Mouse (Mus musculus): ENCODE measurements around the gene Foxd3.
A peak's percentile ranks its signal among the peaks of the same experiment; 100 is the strongest.

Foxd3 gene

DNA sequence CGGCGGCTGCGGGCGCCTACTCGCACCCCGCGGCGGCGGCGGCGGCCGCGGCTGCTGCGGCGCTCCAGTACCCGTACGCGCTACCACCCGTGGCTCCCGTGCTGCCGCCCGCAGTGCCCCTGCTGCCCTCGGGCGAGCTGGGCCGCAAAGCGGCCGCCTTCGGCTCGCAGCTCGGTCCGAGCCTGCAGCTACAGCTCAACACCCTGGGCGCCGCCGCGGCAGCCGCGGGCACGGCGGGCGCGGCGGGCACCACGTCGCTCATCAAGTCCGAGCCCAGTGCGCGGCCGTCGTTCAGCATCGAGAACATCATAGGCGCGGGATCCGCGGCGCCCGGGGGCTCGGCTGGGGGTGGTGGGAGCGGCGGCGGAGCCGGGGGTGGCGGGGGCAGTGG, 1.3 kb downstream of the Foxd3 start:
- DNase-seq (ENCODE audit: low spot score in 2 of 2), result no peak

DNA sequence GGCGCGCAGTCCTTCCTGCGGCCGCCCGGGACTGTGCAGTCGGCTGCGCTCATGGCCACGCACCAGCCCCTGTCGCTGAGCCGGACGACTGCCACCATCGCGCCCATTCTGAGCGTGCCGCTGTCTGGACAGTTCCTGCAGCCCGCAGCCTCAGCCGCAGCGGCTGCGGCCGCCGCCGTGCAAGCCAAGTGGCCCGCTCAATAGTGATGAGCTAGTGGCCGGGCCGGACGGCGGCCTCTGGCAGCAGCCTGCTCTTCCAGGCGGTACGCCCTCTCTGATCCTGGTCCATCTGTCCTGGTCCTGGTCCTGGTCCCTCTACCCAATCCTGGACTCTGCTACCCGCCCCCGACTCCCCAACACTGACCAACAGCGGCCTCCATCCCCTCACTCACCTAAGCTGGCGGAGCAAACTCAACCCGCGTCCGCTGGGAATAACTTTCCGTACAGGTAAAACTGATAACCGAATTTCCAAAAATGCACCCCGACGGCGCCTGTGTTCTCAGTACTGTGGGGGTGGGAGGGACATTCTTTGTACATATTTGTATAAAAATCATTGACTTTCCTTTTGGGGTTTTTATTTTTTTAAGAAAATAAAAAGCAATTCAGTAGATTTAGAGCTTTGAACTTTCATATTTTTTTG, 1.9 kb downstream of the Foxd3 start:
- no peak for DNase-seq (ENCODE audit: low spot score in 2 of 2)

DNA sequence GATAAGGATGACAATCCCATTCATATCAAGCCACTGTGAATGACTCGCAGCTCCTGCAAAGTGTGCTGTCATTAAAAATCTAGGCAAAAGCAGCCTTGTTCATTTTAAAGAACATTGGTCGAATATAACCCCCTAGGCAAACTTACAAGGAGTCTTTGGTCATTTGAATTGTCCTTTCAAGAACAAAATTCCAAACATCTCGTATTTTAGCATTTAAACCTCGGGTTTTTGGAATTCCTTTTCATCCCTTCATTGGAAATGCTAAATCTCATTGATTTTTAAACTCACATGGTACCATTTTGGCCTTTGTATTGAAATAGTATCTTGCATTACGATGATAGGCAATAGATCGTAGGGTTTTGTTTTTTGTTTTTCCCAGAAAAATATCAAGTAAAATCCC, 2.8 kb downstream of the Foxd3 start:
- no peak for DNase-seq (ENCODE audit: low spot score in 2 of 2)

DNA sequence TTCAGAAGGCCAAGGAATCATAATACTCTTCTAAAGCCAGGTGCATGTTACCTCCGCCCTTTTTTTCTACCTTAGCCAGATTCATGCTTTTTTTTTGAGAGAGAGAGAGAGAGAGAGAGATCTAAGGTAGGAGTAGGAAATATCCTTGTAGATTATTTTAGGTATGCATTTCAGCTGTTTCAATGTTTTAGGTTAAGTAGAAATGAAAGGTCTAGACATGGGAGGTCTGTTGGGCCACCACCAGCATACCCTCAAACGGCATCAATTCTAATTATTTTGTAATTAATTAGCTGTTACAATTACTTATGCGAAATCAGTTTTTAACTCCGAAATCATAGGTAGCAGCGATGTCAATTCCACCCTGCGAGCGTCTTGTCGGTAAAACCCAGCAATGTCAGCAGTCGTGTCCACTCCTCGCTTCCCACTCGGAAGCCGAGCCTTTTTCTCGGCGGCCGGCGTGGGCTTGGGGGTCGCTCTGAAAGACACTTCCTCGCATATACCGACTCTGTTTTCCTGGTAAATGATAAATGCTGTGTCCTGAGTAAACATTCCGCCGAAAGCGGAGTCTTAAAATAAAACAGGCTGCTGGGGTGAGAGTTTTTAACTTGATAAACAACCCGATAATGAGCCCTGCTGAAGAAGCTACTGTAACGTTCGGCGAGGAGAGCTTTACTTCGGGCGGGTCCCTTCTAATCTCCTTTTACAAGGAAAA, 3.4 kb downstream of the Foxd3 start:
- DNase-seq (ENCODE audit: low spot score in 2 of 2), result no peak

DNA sequence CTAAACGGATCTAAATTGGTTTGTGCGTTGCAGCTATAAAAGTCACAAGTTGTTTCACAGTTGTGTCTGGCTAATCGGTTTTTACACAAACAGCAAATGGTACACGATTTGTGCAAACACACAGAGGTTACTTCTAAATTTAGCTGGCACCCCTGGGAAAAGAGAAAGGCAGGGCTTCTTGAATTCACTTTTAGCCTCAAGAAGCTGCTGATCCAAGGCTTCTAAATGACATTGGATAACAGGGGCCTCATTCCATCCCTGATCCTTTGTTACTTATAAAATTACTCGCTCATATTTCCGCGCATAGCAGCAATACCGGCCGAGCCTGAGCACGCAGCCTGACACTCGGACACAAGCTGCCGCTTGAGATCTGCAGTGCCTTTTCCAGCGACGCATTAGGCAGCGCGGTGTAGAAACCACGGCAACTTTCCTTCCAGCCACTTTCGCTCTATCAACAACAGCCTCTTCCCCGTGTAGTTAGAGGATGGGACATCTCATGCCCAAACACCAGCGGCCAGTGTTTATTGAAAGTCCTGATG, 4.0 kb downstream of the Foxd3 start:
- no peak for DNase-seq (ENCODE audit: low spot score in 2 of 2)

DNA sequence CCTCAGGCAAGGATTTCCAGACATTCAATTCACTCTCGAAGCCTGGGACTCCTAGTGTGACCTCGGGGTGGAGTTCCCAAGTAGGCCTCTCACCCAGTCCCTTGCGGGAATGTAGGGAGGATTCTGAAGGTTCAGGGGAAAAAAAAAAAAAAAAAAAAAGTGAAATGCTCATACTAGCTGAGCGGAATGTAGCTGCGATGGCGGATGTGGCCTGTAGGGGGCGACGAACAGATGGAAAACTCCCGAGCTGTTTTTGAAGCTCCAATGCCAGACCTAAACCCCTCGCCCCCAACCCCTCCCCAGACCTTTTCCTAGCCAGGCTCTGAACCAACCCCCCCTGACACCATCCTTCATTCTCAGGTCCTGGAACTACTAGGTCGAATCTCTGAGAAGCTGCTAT, 4.9 kb downstream of the Foxd3 start:
- peak in 1 of 2 experiments; percentile 49 for DNase-seq (ENCODE audit: low spot score in 2 of 2)

DNA sequence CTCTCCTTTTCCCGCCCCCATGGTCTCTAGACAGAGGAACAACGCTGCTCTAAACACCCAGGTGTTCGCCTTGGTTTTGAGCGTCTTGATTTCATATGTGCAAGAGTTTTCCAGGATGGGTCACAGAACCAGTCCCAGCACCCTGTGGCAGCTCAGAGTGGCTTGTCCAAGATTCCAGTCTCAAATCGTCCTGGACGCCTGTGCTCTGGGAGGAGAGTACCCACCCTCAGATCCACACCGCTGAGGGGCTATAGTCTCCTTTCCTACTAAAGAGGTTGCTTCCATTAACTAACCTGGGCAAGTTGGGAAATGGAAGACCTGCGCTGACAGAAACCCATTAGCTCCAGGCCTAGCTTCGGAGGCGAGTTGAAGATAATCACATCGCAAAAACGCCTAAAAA, 5.9 kb downstream of the Foxd3 start:
- no peak for DNase-seq (ENCODE audit: low spot score in 2 of 2)

DNA sequence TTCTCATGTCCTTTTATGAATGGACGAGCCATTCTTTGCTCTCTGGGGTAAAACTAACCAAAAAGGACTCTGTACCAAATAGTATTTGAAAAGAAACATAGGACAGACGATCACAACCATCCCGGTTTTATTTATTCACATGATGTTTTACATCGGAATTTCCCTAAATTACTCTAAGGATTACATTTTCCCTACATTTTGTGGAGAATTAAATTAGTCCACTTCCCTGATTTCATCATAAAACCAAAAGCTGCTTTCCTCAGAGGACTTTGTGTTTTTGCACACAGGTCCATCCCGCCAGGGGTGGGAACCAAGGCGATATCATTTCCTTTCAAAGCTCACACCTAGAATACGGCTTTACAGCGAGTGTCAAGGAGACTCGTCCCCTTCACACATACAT, 6.3 kb downstream of the Foxd3 start:
- DNase-seq (ENCODE audit: low spot score in 2 of 2), result no peak

DNA sequence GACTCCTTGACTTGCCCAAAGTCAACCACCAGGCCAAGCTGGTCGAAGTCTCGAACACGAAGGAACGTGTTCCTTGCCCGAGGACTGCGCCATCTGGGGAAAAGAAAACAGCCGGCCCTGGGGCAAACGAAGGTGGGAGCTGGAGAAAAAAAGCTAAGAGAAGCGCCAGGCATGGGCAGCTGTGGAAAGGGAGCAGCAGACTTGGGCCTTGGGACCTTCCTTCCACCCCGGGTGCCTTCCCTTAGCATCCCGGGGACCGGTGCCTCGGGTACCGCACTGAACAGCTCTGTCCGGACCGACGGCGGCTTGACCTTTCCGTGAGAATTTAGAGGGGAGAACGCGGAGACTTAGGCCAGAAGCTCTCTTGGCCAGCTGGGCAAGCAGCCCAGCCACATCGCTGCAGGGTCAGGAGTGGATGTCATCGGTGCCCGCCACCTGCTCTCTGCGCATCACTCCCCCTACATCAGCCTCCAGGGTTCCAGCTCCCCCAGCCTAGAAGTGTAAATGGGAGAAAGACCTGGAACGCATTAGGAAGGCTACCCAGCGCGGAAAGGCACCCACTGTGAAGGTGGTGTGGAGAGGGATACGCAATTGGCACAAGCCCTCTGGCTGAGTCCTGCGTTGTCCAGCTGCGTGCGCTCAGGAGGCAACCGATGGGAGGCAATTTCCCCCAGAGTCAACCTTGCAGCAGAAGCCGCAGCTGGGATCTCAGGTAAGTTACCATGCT, 6.9 kb downstream of the Foxd3 start:
- DNase-seq (ENCODE audit: low spot score in 2 of 2), result no peak

DNA sequence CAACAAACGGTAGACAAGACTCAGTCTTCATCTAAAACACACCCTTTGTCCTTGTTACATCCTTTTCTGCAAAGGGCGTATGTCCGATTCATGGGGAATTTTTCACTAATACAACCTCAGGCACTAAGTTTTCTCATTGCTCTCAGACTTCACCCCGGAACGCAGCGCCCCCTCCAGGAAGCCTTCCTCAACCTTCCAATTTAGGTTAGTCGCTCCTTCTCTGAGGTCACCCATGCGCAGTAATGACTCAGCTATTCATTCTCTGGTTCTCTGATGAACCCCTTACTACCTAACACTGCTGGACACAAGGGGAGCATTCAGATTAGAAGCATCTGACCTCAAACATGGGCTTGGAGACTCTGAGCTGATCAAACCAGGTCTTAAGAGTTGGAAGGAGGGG, 7.6 kb downstream of the Foxd3 start:
- DNase-seq (ENCODE audit: low spot score in 2 of 2), result no peak

DNA sequence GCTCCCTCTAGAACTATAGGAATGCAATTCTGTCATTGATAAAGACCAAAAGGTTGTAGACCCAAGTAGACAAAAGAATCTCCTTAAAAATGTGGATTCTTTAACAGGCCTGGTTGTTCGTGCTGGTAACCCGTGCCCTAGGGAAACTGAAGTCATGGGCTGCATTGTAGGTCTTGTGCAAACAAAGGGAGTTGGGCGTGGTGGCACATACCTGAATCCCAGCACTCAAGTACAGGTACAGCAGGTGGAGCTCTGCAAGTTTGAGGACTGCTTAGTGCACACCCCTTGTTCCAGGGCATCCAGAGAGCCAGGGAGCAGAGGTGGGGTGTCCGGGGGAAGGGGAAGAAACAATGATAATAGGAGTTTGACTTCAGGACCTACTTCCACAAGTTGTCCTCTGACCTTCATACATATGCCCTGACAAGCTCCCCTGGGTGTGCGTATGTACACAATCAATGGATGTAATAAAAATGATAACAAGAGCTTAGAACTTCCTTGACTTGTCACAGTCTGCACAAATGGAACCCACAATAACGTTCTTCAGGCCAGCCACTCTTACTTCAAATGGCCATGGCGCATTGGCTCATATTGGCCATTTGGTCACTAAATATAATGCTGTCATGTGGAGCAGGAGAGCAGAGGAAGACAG, 14.2 kb downstream of the Foxd3 start:
- DNase-seq (ENCODE audit: low spot score in 2 of 2), result no peak

DNA sequence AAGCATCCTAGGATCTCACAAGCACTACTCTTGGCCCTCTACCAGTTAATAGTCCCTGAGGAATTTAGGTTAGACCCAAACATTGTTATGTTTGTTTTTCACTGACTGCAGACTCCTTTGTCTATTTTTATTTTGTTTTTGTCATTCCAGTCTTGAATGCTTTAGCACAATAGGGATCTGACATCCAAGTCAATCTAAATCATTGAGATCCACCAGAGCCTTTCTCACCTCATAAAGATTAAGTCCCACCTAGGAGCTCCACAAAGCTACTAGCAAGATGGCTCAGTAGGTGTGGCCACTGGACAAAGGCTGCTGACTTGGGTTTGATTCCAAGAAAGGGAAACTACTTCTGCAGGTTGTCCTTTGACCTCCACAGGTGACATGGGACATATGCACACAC, 19.1 kb downstream of the Foxd3 start:
- DNase-seq (ENCODE audit: low spot score in 2 of 2), result no peak

DNA sequence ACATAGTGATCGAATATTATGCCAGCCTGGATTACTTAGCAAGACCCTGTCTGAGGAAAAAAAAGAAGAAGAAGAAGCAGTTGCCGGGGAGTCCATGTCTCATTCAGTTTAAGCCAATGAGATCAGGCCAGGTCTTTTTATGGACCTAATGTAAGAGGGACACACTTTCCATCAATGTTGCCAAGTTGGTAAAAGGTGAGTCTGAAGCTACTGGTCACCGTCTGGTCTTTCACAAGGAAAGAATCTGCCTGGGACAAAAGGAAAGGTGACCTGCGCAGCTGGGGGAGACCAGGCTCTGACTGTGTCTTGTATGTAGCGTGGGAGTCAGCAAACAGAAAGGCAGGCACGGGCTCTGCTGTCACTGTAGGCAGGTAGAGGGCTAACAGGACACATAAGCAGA, 27.8 kb downstream of the Foxd3 start:
- DNase-seq (ENCODE audit: low spot score in 2 of 2), result no peak

DNA sequence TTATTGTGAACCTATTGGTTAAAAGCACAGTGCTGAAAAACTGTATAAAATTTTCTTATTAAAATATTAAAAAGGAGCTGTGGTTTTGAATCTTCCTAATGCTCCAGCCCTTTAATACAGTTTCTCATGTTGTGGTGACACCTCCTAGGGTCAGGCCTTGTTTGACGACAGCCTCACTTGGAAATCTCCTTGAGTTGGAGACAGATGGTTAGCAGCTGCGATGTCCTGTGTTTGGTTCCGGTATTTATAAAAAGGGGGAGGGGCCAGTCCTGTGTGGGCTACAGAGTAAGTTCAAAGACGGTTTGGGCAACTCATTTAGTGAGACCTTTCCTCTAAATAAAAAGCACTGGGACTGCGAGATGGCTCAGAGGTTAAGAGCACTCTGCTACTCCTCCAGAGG, 30.2 kb downstream of the Foxd3 start:
- no peak for DNase-seq (ENCODE audit: low spot score in 2 of 2)
